Mouse (Mus musculus) right cerebral cortex, postnatal 36 days (tissue): ENCODE data around the gene Atp6v0a1.

Source experiments
- DNase-seq, 2 experiments: peaks; one replicate each; pipeline ENCODE4 v3.0.0; 2022; ENCODE audit warnings: low spot score in 2 of 2, mixed read lengths in 1 of 2

Atp6v0a1 gene

DNA sequence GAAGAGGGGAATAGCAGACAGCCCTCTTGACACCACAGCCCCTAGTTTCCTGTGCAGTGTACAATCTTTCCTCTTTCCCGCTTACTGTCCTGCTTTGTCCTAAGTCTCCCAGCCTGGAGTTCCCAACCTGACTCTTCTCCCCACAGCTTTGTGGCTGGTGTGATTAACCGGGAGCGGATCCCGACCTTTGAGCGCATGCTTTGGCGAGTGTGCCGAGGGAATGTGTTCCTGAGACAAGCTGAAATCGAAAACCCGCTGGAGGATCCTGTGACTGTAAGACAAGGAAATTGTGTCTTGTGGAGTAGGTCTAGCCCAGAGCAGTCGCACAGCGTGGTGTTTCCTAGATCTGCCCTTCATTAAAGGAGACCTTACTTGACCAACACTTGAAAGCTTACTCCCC lies 17.9 kb downstream of the Atp6v0a1 start:
- no peak for DNase-seq

DNA sequence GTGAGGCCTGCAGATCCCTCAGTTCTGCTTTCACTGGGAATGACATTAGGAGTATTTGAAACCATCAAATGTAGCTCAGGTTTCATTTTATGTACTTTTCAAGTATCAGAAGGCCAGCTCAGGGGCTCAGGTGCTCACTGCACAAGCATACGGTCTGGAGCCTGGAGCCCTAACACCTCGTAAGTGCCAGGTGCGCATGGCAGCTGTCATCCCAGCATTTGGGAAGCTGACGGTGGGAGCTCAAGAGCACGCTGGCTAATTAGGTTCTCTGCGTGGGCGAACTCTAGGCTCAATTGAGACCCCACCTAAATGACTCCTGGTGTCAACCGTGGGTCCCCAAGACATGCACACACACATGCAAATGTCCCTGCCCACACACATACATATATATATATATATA lies 20.1 kb downstream of the Atp6v0a1 start:
- DNase-seq = no peak

DNA sequence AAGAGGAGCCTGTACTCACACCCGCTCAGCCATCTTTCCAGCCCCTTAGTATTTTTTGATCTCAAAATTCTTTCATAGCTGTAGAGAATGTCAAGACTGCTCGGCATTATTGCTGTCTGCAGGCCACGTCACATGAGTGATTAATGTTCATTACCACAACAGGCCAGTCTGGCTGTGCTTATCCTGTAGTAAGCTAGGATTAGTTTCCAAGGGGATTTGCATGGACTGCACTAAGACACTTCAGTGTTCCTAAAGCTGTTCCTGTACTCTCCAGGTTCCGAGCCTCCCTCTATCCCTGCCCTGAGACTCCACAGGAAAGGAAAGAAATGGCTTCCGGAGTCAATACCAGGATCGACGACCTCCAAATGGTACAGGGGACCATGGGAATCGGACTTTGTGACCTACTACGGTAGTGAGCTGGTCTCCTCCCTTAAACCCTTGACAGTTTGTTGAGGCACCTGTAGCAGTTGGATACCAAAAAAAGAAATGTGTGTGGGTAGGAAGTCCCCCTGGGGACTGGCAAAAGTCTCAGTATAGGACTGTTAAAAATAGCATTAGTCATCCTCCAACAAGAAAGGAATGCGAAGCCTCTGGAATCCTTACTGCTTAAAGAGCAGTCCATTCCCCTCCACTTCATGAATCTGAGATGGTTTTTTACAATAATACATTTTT lies 21.0 kb downstream of the Atp6v0a1 start:
- DNase-seq = no peak

DNA sequence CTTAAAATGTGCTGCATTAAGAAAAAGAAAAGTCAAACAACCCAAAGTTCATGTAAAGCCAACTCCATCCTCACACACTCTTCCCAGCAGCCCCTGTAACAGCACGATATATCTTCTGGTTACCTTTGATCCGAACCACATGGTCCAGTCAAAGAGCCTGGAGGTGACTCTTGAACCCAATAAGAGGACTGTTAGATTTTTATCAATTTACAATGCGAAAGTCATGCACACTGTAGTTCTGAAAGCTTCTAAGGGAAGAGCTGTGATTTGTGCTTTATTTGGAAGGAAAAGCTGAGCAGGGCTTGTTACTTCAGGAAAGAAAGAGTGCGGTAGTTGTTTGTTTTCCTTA lies 21.5 kb downstream of the Atp6v0a1 start:
- DNase-seq = no peak

DNA sequence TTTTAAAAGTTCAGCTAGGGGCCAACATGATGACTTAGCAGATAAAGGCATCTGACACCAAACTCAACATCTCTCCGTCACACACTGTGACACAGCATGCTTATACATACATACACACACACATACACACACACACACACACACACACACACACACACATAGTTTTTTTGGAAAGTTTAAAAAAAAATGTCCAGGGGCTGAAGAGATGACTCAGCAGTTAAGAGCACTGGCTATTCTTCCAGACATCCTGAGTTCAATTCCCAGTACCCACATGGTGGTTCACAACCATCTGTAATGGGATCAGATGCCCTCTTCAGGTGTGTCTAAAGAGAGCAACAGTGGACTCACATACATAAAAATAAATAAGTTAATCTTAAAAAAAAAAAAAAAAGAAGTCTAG lies 22.2 kb downstream of the Atp6v0a1 start:
- DNase-seq = no peak

DNA sequence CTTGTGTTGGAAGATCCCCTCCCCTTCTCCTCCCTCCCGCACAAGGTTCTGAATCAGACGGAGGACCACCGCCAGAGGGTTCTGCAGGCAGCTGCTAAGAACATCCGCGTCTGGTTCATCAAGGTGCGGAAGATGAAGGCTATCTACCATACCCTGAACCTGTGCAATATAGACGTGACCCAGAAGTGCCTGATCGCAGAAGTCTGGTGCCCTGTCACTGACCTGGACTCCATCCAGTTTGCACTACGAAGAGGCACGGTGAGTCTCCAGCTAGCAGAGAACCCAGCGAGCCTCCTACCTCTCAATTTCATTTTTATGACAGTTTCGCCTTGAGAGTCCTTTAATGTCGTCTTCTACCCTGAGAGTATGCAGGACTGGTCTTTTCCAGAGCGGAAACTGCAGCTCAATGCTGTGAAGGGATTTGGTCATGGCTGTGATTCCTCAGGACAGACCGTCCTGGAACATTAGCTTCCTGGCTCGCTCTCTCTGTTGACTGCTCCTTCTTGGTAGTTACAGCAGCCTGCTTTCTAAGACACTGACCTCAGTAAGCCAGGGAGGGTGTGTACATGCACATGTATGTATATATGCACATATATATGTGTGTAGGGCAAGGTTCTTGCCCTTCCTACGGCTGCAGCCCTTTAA lies 24.7 kb downstream of the Atp6v0a1 start:
- DNase-seq = no peak

DNA sequence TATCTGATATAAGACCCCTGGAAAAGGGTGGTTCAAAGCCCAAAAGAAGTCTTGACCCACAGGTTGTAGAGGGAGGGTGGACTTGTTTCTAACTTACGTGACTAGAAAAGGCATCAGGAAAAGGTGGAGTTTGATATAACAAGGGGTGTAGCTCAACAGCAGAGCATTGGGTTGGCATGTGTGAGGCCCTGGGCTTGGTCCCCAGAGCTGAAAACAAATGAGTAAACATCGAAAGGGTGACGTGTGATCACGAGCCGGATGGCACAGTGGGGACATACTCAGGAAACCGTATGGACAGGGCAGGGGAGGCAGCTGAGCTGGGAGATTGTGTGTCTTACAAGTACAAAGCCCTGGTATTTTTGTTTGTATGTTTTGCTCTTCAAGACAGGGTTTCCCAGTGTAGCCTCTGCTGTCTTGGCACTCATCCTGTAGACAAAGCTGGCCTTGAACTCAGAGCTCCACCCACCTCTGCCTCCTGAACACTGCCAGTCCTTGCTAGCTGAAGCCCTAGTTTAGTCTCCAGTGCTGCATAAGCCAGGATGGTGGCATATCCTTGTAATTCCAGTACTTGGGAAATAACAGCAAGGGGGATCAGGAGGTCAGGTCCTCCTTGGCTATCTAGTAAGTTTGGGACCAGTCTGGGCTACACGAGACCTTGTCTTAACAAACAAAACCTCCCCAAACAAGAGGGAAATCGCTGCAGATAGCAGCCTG lies 25.5 kb downstream of the Atp6v0a1 start:
- no peak for DNase-seq

DNA sequence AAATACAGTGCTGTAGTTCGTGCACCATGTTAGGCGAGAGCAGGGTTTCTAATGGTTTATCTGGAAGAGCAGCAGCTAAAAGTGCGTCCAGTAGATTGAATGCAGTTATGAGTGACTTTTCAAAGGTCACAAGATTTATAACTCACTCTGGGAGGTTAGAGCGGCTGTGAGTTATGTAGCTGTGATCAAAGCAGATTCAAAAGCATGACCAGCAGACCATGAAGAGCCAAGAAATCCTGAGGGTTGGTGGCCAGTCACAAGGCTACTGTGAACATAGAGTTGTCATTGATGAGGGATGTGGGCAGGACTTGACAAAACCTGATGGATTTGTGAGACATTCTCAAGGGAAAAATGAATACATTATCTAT lies 26.1 kb downstream of the Atp6v0a1 start:
- DNase-seq = no peak

DNA sequence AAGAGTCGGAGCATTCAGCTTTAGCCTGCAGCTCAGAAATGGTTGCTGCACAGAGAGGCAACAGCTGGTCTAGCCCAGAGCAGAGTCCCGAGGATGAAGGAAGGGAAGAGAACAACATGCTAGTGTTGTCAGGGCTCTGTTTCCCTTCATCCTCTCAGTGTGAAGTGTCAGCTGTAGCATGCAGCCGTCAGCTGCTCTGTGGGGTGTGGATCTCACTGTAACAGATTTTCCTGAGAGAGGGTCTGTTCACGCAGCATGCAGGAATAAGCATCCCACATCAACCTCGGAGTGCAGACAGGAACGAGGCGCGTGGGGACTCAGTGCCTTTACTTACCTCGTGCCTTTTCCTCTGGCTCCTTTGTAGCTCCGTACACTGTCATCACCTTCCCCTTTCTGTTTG lies 28.5 kb downstream of the Atp6v0a1 start:
- DNase-seq = no peak

DNA sequence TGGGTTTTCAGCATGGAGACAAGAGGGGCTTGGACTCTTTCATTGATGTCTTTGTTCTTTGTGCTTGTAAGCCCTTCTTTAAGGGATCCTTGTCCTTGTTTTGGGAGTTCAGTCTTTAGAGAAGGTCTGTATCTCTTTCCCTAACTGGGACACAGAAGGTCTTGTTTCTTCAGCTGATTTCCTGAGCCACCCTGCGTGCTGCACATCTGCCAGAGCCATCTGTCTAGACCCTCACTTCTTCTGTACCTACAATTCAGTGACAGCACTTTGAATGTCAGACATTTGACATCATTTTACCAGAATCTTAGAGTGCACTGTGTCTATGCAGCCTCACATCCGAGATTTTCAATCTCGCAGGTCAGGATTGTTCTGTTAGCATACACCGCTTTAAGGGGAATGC lies 36.6 kb downstream of the Atp6v0a1 start:
- DNase-seq = no peak

DNA sequence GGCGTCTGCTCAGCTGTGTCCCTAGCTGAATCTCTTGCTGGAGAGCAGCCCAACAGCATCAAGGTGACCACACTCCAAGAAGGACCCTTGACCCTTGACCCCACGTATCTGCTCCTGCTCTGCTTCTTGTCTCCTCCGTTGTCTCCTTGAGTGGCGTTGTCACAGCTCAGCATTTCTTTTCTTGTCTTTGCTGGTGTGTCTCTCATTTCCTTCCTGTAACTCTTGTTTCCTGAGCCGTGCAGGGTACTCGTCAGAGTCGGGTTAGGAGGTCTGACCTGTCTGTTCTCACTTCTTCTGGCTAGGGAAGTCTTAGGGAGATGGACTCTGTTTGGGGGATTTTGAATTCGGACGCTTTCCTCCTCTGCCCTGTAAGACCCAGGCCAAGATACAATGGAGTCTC lies 37.2 kb downstream of the Atp6v0a1 start:
- DNase-seq = no peak

DNA sequence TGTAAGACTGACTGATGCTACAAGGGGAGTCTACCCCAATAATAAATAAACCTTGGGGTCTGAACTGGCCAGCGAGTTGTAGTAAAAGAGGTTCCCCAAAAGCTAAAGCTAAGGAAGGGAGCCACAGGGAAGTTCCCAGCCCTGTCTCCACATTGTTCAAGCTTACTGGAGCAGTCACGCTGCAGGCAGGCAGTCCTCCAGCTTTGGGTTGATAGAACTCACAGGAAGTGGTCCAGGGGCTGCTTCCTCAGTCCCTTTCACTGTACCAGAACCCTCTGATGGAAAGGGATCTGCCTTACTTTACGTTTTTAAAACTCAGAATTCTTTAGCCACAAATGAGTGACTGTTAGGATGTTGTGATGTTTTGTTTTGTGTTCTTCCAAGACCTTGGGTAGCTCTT lies 38.2 kb downstream of the Atp6v0a1 start:
- DNase-seq = no peak

DNA sequence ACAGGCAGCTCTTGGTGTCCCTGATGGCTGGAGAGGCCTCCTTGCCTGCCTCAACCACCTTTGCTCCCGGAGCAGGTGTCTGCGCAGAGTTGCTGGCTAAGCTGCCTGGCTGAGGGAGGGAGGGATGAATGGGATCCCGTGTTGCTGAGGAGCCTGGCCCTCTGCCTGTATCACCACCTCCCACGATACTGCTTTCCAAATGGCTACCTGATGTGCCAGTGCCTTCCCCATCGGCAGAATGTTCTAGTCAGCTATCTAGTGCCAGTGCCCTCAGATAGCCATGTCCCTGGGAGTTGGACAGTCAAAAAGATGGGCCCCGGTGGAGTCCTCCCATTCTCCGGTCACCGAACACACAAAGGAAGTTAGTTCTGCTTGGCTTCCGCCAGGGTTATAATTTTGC lies 41.1 kb downstream of the Atp6v0a1 start:
- DNase-seq = no peak

DNA sequence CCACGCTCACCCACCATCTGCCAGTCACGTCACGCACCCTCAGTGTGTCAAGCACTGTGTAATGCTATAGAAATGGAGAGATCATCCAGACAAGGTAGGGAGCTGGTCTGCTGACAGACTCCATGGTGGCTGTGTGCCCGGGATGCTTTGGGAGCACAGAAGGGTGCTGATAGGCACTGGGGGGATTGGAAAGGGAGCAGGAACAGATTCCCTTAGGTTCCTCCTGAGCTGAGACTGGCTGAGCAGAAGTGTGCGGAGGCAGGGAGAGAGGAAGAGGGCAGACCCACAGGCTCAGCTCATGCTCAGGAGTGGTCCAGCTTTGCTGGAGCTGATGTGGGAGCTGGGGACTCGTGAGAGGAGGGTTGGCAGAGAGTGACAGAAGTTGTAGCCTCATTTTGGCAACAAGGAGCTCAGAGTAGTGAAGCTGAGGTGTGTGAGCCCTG lies 41.8 kb downstream of the Atp6v0a1 start:
- peak in 1 of 2 experiments; percentile 53 for DNase-seq

DNA sequence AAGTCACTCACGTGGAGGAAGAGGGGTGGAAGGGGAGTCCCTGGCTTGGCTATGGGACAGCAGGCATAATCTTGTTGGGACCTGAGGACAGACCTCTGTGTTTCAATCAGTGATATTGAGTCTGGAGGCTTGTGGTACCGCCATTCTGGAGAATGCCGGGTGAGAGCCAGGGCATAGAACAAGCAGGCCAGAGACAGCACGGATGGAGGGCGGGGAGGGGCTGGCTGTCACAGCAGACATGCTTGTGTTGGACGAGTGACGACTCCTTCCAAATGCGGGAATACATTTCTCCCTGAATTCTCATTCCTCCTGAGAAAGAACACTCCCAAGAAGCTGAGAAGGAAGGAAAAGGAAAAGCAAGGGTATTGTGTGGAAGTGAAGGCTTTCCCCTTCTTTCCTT lies 42.4 kb downstream of the Atp6v0a1 start:
- no peak for DNase-seq

DNA sequence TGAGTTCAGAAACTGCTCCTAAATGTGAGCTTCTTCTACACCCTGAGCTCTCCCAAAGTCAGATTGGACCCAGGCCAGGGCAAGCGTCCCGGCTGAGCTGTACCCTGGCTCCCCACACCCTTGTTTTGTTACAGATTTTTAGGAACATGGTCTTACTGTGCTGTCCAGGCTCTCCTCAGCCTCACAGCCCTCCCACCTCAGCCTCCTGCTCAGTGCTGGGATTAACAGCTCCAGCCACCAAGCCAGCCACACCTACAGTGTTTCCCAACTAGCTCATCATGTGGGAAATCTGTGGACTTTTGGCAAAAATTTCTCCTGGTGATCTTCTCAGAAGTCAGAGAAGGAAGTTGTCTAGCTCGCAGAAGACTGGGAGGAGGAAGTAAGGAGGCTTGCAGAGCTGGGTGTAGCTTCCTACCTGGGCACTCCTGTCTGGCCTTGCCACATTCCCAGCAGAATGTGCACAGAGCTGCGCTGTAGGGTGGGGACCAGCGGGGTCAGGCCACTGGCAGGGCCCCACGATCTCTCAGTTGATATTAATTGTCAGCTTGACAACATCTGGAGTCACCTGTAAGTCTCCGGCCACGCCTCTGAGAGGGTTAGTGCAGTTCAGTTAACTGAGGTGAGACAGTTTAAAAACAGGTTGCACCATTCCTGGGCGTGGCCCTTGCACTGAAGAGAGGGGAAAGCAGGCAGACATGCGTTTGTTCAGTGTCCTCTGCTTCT lies 43.7 kb downstream of the Atp6v0a1 start:
- DNase-seq = peak in 1 of 2 experiments; percentile 48

DNA sequence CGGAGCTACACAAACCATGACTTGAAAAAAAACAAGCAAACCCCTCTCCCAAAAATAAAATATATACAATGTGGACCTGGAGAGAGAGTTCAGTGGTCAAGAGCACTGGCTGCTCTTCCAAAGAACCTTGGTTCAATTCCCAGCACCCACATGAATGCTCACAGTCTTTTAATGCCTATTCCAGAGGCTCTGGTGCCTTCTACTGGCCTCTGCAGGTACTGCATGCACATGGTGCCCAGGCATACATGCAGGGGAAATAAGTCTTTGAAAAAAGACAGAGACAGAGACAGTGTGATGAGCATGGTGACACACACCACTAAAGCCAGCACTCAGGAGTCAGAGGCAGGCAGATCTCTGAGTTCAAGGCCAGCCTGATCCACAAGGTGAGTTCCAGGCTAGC lies 44.7 kb downstream of the Atp6v0a1 start:
- DNase-seq = no peak

DNA sequence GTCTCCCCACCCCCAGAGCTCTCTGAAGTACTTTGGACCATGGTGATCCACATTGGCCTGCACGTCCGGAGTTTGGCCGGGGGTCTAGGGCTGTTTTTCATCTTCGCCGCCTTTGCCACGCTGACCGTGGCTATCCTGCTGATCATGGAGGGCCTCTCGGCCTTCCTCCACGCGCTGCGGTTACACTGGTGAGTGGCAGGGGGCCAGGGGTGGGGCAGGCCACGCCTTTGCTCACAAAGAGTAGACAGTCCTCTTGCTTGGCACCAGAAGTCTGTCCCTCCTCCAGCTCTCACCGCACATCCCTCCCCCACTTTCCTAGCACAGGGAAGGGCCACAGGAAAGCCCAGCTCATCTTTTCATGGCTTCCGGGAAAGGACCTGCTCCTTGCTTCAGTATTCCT lies 46.2 kb downstream of the Atp6v0a1 start:
- no peak for DNase-seq

DNA sequence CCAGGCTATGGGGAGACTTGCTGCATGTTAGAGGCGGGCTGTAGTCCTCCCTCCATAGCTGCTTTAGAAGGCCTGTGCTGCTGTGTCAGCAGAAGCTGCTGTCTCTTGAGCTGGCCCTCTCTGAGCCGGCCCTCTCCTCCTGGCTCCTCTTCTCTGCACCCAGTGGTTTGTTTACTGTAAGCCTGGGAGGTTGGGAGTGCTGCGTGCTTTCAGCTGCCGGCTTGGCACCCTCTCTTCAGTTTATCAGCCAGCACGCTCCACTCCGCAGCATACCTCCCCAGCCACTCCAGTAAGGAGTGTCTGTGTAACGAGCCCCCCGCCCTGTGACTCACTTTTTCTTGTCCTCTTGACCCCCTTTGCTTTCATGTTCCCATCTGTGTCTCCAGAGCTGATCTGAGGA lies 47.6 kb downstream of the Atp6v0a1 start:
- no peak for DNase-seq

DNA sequence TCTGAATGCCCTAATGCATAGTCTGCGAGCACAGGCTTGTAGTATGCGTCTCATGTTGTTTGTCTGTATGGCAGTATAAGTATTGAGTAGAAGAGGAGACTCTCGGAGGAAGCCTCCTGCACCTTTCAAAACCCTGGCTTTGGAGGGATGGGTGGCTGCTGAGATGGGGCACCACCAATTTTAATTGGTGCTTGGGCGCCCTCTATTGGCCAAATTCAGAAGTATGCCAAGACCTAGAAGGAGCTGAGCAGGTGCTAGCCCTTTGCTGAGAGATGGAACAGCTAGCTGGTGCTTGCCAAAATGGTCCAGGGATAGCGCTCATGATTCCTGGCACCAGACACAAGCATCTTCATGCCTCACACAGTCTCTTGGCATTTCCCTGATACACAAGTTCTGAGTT lies 48.6 kb downstream of the Atp6v0a1 start:
- peak; percentile 59 to 71 for DNase-seq

DNA sequence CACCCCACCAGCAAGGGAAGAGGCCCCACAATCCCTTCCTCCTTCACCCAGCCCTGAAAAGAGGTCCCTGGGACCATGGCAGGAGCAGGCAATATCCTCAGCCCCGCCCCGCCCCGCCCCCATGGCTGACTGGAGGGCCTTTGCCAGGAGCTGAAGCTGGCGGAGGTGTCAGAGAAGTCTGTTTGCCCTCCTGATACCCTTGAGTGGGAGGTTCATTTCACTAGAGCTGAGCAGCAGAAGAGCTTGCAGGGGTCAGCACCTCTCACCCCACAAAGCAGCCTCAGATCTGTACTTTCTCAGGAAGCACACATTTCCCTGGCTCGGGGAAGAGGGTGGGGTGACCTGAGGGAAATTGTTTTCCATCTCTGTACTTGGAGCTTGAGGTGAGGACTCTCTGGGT lies 49.5 kb downstream of the Atp6v0a1 start:
- no peak for DNase-seq

DNA sequence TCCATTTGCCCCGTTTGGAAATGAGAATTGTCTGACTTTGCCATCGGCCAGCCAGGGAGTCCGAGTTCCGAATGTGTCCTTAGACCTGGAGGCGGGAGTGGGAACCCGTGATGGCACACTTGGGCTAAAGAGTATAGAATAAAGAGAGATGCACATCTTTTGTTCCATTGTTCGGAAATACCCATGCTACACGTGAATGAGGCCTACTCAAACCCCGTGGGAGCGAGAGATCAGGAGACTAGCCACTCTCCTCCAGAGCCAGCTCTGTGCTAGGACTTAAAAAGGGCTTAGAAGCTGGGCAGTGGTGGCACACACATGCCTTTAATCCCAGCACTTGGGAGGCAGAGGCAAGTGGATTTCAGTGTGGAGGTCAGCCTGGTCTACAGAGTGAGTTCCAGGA lies 50.2 kb downstream of the Atp6v0a1 start:
- DNase-seq = no peak

DNA sequence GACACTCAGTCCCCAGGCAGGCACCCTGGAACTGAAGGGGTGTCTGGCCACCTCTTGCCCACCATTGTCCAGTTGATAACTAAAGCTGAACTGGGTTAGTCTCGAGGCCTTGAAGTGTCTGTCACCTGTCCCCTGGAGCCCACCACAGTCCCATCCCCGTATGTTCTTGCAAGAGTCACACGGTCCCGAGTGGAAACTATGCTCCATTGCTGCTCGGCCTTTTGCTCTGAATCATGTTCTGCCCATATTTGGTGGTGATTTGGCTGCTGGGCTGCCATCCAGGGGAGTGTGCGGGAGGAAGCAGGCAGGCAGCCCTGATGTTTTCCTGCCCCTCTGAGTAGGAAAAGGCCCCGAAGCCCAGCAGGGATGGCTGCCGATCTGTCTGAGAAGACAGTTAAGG lies 50.9 kb downstream of the Atp6v0a1 start:
- DNase-seq = peak; percentile 54 to 58
